Mouse (Mus musculus): Measurements from ENCODE around the gene Wwc1.
"Not testable (repeated sequence)": the region's sequence is repeated elsewhere in the genome, so short reads cannot be mapped to it uniquely, and the experiment has no call there.

The Wwc1 gene

GRCm38 (mm10) chr11:35837156-35838126 lies 142.9 kb downstream of the Wwc1 start:
- no peak for DNase-seq (ENCODE audit: low spot score in 2 of 2)

GRCm38 (mm10) chr11:35834022-35834760 lies 146.1 kb downstream of the Wwc1 start, which contains the start of gene Rars:
Gene Rars, minus strand, starts transcription at chr11:35834506.
- DNase-seq (ENCODE audit: low spot score in 2 of 2) = peak; percentile 84 to 91

- no peak for DNase-seq (ENCODE audit: low spot score in 2 of 2)
Measured at GRCm38 (mm10) chr11:35833270-35833669, 147.1 kb downstream of the Wwc1 start.

- no peak for DNase-seq (ENCODE audit: low spot score in 2 of 2)
Measured at GRCm38 (mm10) chr11:35832139-35832538, 148.2 kb downstream of the Wwc1 start.

- no peak for DNase-seq (ENCODE audit: low spot score in 2 of 2)
Measured at GRCm38 (mm10) chr11:35827714-35828113, 152.6 kb downstream of the Wwc1 start.

- DNase-seq (ENCODE audit: low spot score in 2 of 2) = no peak
Measured at GRCm38 (mm10) chr11:35816316-35816715, 164.0 kb downstream of the Wwc1 start.

GRCm38 (mm10) chr11:35811458-35811857 lies 168.9 kb downstream of the Wwc1 start:
- DNase-seq (ENCODE audit: low spot score in 2 of 2) = no peak

- no peak for DNase-seq (ENCODE audit: low spot score in 2 of 2)
Measured at GRCm38 (mm10) chr11:35801332-35801731, 179.0 kb downstream of the Wwc1 start.

- peak; percentile 17 to 24 for DNase-seq (ENCODE audit: low spot score in 2 of 2)
Measured at GRCm38 (mm10) chr11:35798874-35799273, 181.5 kb downstream of the Wwc1 start, which contains the start of gene Fbll1. Gene Fbll1, minus strand, starts transcription at chr11:35798884.

GRCm38 (mm10) chr11:35798495-35798820 lies 181.9 kb downstream of the Wwc1 start:
- peak; percentile 75 to 80 for DNase-seq (ENCODE audit: low spot score in 2 of 2)

GRCm38 (mm10) chr11:35797751-35798494 lies 182.4 kb downstream of the Wwc1 start:
- peak; percentile 26 to 43 for DNase-seq (ENCODE audit: low spot score in 2 of 2)

GRCm38 (mm10) chr11:35792800-35793199 lies 187.5 kb downstream of the Wwc1 start:
- not testable (repeated sequence) for DNase-seq (ENCODE audit: low spot score in 2 of 2)

GRCm38 (mm10) chr11:35788443-35788842 lies 191.9 kb downstream of the Wwc1 start:
- DNase-seq (ENCODE audit: low spot score in 2 of 2) = no peak
